Mouse (Mus musculus) liver (tissue): ENCODE measurements around the gene Tbc1d4.

Source experiments
- DNase-seq: peaks from one replicate; pipeline ENCODE4 v3.0.0-alpha.2; 2020; ENCODE audit warnings: mixed read lengths

Tbc1d4 gene

DNA sequence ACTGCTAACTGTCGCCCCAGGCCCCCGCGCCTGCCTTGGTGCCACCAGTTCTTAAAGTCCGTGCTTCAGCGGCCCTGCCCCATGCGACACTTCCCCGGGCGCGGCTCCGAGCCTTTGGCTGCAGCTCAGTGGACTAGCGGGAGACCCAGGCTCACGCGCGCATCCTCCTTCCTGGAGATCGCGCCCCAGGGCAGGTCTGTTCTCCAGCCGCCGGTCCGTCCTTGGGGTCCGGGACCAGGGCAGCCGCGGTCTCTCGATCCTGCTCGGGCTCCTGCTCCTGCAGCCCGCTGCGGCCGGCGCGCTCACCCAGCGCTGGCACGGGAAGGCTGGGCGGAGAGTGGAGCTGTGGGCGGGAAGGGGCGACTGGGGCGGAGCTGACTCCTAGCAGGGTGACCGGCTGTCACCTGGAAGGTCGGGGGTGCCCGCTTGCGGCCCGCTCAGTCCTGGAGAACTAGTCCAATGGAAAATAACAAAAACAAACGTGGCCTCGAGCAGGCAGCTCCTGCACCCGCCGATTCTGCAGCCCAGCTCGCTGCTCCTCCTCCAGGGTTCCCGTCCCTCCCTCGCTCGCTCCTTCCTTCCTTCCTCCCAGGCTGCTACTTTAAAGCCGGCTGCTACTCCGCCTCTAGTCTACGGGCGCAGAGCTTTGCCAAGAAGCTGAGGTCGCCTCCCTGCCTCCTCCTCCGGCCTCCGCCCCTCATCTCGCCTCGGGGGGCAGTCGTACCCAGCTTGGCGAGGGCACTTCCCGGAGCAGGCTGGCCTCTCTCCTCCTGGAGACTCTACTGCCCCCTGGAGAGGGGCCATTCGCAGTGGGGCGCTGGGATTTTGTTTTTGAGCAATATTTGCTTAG is at the start of gene Tbc1d4:
Tbc1d4 (minus strand) TSS at position 673 of the 850 bp plus-strand sequence.
- peak; percentile 64 for DNase-seq

DNA sequence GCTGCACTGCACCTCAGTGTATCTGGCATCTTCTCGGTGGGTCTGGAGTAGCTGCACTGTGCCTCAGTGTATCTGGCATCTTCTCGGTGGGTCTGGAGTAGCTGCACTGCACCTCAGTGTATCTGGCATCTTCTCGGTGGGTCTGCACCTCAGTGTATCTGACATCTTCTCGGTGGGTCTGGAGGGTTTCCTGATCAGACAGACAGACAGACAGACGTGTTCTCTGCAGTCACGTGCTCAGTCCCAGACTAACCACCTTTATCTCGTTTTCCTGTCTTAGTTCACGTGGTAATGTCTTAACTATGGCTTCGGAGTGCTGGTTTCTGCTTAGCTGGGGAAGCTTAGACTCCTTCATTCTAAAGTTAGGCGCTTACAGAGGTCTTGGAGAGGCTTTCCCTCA is 47.3 kb upstream of the Tbc1d4 start:
- DNase-seq = no peak

DNA sequence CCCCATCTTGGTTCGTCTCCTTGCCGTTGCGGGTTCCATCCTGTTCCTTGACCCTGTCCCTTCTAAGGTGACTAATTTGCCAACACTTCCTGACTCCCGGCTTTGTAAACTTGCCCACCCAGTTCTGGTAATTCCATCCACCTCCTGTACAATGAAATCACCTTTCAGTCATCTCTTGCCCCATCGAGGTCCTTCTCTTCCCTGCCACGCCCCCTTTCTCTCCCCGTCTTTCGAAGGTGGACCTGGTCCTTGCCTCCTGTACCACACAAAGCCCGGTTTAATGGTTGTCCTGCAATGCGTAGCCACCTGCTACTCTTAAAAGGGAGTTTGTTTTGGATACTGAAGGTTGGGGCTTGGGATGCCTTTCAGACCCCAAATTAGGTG is 45.5 kb upstream of the Tbc1d4 start:
- peak; percentile 10 for DNase-seq

DNA sequence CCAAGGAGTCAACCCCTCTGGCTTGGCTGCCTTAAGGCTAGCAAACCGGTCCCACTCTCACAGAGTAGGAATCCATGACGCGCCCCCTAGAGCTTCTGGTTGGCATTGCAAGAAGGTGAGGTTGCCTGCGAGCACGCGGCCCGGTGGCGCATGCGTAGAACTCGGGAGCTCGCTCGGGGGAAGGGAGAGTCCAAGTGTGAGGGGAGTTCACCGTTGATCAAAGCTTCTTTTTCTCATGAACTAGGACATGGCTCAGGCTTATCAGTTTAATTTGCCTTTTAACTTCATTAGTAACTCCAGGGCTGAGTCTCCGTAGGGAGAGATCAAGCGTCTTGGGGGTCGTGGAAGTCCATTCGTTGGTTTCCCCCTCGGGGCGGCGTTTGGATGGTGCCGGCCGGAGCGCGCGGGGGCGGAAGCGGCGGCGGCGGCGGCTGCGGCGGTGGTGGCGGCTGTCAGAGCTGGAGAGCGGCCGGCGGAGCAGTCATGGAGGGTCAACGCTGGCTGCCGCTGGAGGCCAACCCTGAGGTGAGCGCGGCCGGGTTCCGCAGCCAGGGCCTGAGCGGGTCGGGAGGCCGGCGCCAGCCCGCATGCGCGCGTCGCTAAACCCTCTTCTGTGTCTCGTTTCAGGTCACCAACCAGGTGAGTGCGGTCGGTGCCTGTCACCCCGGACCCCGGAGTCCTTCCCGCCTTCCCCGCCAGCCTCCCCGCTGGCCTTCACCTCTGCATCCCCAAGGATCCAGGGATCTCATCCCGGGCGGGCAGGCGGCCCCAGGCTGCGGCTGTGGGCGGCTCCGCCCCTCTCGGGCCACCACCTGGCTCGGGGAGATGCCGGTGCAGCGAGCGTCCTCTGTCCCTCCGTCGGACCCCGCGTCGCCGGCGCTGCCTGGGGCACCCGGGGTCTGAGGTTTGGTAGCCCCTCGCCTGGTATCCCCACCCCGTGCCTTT is 44.9 kb upstream of the Tbc1d4 start, which contains the start of gene Uchl3:
Uchl3 (plus strand) TSS at position 387 of the 945 bp plus-strand sequence.
- DNase-seq = peak; percentile 97

DNA sequence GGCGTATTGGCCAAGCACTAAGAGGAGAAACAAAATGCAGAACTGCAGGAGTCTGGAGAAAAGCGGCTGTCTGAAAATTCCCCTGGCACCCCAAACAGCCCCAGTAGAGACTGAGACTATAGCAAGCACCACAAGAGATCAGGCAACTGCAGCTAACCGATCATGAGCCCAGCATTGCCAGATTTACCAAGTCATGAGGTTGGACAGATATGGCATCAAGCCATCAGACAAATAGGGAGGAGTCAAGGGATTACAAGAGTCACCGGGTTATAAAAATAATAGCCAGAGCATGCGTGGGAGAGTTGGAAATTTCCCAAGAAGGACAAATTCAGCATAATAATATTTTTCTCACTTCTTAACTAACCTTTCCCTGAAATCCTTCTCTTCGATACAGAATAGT is 43.6 kb upstream of the Tbc1d4 start:
- no peak for DNase-seq

DNA sequence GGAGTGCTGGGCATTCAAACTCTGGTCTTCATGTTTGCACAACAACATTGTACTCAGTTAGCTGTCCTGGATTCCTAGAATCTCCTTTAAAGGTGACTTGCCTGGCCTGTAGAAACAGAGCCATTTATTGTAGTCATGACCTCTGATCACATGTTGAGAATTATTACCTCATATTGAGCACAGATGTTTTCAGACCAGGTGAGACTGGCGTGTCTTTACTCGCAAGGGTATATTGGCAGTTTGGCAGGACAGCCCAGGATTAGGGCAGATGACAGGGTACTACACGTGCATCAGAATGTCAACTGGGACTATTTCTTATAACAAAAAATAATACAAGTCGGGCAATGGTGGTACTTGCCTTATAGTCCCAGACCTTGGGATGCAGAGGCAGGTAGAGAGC is 41.6 kb upstream of the Tbc1d4 start:
- no peak for DNase-seq

DNA sequence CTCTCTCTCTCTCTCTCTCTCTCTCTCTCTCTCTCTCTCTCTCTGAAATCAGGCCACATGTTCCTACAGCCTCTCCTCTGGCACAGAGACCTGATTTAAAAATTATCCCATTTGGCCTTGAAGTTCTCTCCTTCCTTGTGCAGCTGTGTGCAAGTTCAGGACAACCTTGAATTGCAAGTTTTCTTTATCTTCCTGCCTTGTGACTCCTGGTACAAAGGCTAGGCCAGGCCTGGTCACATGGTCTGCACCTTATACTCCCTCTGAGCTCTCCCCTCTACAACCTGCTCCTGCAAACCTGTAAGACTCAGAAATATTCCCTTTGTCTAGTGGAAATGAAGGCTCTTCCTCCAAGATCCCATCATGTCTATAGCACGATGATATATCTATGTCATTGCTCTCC is 36.0 kb upstream of the Tbc1d4 start:
- DNase-seq = no peak

DNA sequence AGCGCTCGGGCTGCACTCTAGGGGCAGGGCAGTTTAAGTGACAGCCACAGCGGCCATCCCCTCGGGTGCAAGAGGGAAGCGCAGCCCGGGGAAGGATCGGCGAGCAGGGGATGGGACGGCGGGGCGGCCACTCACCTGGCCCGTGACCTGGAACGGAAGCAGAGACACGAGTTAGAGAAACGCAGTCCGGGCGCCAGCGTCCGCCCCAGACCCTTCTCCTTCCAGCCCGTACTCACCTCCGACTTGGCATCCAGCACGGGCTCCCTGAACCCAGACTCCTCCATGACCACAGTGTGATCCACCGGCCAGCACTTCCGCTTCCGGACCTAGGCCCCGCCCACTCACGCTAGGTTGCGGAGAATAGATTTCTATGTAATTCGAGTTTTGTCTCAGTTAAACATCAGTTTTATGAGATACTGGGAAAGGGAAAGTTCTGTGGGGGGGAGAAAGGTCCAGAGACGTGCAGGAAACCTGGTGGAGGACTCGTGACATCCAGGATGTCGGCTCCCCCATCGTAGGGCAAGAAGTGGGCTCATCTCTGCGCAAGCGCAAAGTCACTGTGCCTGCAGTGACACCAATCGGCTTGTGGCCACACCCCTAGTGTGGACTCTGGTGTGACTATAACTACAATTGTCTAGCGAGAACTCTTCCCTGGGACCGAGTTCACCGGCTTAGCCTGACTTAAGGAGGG is 31.3 kb upstream of the Tbc1d4 start, which contains the start of gene Commd6:
Commd6 (minus strand) TSS at position 534 of the 691 bp plus-strand sequence.
- DNase-seq = peak; percentile 90

DNA sequence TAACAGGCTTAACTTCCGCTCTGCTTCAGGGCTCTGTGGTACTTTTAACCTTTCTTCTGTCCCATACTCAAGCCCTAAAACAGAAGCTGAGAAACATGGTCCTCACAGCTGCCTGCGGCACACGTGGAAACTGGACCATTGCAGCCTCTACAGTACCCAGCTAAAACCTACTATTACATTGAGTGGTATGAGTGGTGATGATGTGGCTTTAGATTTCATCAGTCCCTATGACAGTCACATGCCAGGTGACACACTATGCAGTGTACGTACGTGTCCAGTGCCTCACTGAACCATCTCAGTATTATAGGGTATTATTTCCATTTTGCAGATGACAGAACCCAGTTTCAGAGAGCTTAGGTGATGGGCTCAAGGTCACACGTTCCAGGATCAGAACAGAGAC is 28.4 kb upstream of the Tbc1d4 start:
- DNase-seq = no peak

DNA sequence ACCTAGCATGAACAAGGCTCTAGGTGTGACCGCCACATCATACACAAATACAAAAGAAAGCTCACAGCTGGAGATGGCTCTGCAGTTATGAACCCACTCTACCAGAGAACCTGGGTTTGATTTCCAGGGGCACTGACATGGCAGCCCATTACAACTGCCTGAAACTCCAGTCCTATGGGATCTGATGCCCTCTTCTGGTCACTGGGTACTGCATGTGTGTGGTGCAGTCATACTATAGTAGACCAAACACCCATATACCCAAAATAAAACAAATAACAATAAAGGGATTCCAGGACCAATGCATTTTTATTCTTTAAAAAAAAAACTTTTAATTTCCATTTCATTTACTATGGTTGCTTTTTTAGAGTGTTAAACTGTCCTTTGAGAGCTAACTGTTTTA is 26.8 kb upstream of the Tbc1d4 start:
- no peak for DNase-seq

DNA sequence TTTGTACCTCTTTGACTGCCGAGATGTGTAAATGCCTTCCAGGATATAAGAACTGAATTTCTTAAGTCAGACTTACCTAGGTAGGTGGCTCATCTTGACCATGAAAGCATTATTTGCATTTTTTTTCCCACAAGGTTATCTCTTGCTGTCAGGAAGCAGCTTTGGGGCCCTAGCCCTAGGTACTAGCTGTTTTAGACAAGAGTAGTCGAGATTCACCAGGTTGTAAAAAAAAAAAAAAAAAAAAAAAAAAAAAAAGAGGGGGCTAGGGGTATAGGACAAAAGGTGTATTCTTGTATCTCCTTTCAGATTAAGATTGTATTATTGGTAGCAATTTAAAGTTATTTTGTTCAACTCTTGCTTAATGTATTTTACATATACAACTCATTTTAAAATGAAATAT is 21.6 kb upstream of the Tbc1d4 start:
- DNase-seq = no peak

DNA sequence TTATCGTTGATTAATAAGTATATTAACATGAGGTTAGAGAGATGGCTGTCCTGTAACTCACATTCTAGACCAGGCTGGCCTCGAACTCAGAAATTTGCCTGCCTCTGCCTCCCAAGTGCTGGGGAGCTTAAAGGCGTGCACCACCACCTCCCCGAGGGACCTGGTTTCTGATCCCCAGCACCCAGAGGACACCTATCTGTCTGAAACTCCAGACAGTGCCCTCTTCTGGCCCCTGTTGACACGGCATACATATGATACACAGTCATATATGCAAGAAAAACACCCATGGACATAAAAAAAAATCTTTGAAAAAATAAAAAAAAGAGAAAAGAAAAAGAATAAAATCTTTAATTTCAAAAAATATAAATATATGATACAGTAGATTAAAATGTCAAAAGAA is 8.7 kb upstream of the Tbc1d4 start:
- DNase-seq = no peak

DNA sequence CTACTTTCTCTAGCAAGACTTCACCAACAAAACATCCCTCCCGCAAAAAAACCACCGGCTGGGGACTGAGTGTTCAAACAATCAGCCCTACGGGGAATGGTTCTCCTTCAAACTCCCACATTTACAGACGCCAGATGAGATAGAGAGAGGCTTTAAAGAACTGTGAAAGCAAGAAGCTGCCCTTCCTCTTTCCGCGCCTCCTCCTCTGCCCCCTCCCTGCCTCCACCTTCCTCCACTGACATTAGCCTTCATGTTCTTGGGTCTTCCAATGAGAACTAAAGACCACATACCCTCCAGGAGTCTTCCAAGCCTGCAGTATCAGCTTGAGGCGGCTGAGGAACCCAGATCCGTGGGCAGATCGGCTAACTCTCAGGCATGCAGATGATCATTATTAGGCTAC is 7.2 kb upstream of the Tbc1d4 start:
- no peak for DNase-seq

DNA sequence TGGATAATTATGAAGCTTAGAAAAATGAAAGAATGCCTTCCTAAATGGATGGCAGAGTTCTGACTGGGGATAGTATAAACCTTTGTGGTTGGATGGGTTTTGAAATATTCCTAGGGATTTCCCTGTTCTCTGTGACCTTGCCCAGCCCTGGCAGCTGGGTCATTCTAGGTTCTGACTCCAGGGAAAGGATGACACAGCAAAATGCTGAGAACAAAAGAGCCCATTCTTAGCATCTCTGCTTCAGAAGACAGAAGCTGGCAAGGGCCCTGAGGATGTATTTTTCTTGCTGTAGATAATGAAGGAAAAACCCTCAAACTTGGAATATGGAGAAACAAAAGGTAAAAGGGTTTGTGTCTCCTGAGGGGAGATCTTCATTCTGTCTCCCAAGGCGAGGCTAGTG is 4.2 kb upstream of the Tbc1d4 start:
- no peak for DNase-seq

DNA sequence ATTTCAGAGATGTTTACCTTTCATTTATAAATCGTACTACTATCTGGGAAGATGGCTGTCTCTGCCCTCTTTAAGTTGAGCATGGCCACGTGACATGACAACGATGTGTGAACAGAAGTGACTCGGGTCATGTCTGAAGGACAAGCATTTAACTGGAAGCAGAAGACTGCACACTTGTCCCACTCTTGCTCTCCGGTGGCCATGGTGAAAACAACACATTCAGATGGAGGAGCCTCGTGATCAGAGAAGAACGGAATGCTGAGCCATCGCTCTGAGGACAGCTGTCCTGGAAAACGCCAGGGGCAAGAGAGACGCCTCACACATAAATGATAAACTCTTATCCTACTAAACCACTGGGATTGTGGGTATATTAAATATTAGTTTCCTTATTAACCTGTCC is 1.7 kb upstream of the Tbc1d4 start:
- no peak for DNase-seq

DNA sequence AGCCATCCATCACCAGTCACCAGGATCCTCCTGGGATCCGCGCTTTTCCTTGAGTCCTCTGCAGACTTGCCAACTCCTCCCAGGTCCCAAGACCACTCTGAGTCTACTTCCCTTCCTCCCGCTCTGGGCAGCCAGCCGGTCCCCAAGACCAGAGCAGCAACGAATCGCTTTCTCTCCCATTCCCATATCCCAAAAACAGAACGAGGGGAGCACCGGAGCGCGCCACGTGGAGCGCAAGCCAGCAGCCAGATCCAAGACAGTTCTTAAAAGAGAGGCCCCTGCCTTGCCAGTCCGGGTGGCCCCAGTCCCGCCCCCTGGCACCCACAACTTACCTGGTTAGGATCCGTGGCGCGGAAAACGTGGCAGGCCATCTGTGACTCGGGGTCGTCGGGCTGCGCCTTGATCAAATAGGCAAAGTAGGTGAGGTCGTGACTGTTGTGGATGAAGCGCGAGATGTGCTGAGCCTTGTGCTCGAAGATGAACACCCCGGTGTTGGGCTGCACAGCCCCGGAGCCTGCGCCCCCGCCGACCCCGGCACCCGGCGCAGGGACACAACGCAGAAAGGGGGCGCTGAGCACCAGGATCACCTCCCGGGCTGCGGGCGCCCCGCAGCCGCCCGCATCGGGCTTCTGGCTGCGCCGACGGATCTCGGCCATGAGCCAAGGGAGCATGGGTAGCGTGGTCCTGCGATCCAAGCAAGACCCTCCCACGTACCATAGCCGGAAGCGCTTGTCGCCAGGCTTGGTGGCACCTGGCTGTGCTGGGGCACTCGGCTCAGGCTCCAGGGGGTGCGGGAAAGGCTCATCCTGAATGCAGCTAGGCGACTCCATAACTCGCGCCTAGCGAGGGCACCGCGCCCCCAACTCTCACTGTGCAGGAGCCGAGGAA is 1.1 kb downstream of the Tbc1d4 start:
- no peak for DNase-seq

DNA sequence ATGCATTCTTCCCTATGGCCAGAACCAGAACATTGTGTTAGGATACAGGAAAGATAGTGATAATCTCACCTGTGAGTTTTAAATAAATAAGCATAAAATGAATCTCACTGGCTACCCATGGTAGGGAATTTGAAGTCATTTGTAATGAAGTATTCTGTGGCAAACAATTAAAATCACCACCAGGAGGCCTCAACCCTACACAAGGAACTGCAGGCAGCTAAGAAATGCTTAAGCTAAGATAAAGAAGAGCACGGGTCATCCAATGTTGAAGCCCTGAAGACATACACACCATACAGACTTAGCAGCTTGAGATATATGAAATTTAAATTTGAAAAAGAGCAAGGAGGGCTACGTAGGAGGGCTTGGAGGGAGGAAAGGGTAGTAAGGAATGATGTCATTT is 3.1 kb downstream of the Tbc1d4 start:
- no peak for DNase-seq

DNA sequence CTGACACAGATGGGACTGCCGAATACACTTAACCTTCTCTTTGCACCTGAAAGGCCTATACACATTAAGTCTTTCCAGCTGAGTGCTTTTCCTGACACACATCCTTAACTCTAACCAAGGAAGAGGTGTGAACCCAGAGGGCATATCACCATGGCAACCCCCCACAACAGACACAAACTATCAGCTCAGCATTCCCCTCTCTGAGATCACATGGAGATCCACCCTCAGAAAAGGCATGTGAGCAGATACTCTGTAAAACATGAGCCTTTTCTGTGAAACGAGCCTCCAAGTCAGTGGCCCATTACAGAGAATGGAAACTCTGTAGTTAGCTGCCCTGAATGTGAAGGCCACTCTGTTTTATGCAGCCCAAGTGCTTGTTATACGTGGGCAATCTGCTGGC is 6.1 kb downstream of the Tbc1d4 start:
- DNase-seq = no peak

DNA sequence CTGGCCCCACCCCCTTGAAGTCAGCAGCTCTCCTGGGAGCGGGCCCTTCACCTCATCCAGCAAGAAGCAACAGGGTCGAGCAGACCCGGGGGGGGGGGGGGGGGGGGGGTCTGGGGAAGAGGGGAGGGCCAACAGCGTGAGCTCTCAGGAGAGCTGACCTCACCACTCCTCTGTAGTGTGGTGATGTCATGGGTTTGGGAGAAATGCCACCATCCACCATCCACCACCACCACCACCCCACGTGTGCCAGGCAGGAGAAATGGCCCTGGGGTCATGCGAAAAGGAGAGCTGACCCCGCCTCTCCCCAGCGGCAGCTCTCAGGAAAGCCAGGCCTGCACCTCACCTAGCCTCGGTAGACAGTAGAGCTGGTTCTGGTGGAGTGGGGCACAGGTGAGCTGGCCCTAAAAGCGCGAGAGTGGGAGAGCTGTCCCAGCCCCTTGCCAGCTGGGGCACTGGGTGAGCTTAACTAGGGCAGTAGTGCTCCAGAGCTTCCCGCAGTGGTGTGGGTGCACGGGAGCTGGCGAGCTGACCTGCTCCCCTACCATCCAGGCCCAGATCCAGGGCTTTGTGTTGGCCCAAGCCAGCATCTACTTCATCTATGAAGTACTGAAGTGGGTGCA is 11.8 kb downstream of the Tbc1d4 start:
- DNase-seq = no peak

DNA sequence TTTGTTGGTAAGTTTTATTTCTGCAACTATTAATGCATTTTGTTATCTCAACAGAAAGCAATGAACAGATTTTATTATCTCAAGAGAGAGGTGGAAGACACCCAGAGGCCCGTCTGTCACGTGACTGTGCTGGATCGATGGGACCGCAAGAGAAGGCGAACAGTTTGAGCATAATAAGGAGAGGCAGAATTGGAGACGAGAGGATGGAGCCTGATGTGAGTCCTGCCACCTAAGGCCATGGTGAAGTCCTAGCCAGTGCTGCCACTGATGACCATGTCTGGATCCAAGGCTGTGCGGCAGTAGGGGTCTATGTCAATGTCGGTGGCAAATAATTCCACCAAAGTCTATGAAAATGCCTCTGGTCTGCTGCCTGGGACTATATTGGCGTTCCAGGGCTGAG is 12.3 kb downstream of the Tbc1d4 start:
- DNase-seq = no peak

DNA sequence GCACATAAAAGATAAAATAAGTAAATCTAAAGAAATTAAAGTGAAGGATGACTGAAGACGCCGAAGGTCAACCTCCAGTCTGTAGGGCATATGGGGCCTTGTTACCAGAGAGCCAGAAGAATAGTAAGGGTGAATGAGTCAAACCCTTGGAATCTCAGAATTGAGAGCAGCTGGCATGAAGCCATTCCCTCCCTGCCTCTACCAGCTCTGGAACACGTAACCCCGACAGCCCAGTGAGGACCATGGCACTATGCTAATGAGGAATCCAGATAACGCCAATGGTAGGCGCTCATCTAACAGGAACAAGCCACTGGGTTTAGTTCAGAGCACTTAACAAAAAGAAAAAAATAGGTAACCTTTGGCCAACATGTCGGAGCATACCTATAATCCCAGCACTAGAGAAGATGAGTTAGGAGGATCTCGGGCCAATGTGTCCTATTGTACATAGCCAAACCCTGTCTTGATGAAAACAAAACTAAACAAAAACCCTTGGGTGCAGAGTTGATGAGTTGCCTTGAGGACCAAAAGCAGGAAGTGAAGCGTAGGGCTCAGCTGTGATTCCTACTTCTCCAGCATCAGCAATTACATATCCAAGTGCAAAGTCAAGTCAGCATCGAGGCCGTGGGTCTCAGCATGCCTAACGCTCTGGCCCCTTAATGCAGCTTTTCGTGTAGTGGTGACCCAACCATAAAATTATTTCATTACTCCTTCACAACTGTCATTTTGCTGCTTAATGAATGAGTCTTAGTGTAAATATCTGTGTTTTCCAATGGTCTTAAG is 13.5 kb downstream of the Tbc1d4 start:
- DNase-seq = no peak
